Mouse (Mus musculus) cortical plate, adult 2 months (tissue): ENCODE results near the gene Slc25a15. TPM values are rescaled to one million over a fixed set of nuclear protein-coding genes. Genes with fewer than 3 reads are reported as not detected.

Experiments used
- H3K27ac ChIP-seq: fragments of 200-500 bp; 2 replicates; pipeline ENCODE4 v1.5.1; 2012; ENCODE audit warnings: low read length, control low read depth, inconsistent platforms; ENCODE audit not compliant: insufficient read depth
- H3K4me1 ChIP-seq: fragments of 200-500 bp; 2 replicates; pipeline ENCODE4 v1.6.1; 2011; ENCODE audit warnings: low read length; ENCODE audit not compliant: control insufficient read depth, insufficient read depth
- H3K4me3 ChIP-seq: fragments of 200-500 bp; 2 replicates; pipeline ENCODE4 v1.5.1; 2011; ENCODE audit warnings: mild to moderate bottlenecking, low read length, control low read depth; ENCODE audit not compliant: insufficient read depth
- CTCF ChIP-seq: fragments of 200-500 bp; IDR thresholded peaks from 2 replicates; pipeline ENCODE4 v1.5.1; 2011; ENCODE audit warnings: mild to moderate bottlenecking, control low read depth, low read length; ENCODE audit not compliant: insufficient read depth; ENCODE audit errors: extremely low read depth
- POLR2A ChIP-seq: fragments of 200-500 bp; IDR thresholded peaks from 2 replicates; pipeline ENCODE4 v1.6.1; 2011; ENCODE audit warnings: mild to moderate bottlenecking, low read length, control low read depth; ENCODE audit not compliant: insufficient read depth; ENCODE audit errors: extremely low read depth
- polyA plus RNA-seq: library from polyadenylated mRNA; depleted of rRNA; stranded (reverse); fragments of >200 nt; gene quantifications from 2 replicates; pipeline ENCODE4 v1.2.3, GENCODE M21; 2012; rRNA removed

Gene Slc25a15
- polyA plus RNA-seq, 1 experiment: 8.9 TPM

DNA sequence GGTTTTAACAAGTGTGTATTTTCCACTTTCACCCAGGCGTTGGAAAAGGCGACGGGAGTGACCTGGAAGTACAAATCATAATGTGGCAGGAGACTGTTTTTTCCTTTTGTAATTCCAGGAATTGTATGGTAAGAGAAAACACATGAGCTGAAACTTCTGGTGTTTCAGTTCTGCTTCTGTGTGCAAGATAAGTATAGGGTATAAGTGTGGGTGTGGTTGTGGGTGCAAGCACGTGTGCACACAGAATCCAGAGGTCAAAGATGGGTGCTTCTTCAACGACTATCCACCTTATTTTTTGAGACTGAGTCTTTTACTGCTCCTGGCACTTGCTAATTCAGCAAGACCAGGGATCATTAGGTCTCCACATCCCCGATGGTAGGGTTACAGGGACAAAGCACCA, 39.0 kb downstream of the Slc25a15 start:
- Histone ChIP-seq H3K4me1 (no peaks in the 10 kb centered on the region), H3K27ac (no peak overlapping the region), H3K4me3 (no peak overlapping the region)
- no peak for TF ChIP-seq POLR2A
- TF ChIP-seq CTCF: no peak

- H3K27ac ChIP-seq: no peak overlapping the region
- TF ChIP-seq CTCF (no peak), POLR2A (no peak)
- no peak overlapping the region for H3K4me3 ChIP-seq
- H3K4me1 ChIP-seq: no peaks in the 10 kb centered on the region
Observed at GRCm38 (mm10) chr8:22335426-22335825, 63.0 kb downstream of the Slc25a15 start.

Other genes starting within 250 kb of the Slc25a15 start
- 2.7 and 2.8 TPM in 2 replicates for gene Nek3, start 232.2 kb downstream of the Slc25a15 start, polyA plus RNA-seq
- 0.85 and 1.7 TPM in 2 replicates for gene Ckap2, start 212.8 kb downstream of the Slc25a15 start, polyA plus RNA-seq
- 14.2 and 14.7 TPM in 2 replicates for gene Vps36, start 205.8 kb downstream of the Slc25a15 start, polyA plus RNA-seq
- 4.7 and 5.6 TPM in 2 replicates for gene Thsd1, start 171.3 kb downstream of the Slc25a15 start, polyA plus RNA-seq
- gene Tpte, start 115.2 kb downstream of the Slc25a15 start, polyA plus RNA-seq: not detected in 2 replicates
- 17.0 and 17.8 TPM in 2 replicates for gene Mrps31, start 12.8 kb upstream of the Slc25a15 start, polyA plus RNA-seq